Mouse (Mus musculus): ENCODE results near the gene Hdac9. TPM values are rescaled to one million over a fixed set of nuclear protein-coding genes. Genes with fewer than 3 reads are reported as not detected.

Hdac9 gene
- polyA plus RNA-seq, 1 experiment from 2014 or later = 0.77 TPM

DNA sequence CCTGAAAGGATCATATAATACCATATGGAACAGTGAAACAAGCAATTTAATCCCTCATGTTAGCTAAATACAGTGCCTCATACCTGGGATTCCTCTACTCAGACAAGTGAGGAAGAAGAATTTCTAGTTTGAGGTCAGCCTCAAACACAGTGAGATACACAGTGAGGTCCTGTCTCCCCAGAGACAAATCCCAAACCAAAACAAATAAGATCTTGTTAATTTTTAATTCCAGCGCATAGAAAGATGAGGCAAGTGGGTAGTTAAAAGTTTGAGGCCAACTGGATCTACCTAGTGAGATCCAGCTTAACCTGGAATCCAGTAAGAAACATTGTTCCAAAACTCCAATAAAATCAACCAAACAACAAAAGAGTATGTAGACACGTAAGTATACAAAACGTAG, 678.1 kb downstream of the Hdac9 start:
- no peak for DNase-seq (ENCODE audit: low spot score)

DNA sequence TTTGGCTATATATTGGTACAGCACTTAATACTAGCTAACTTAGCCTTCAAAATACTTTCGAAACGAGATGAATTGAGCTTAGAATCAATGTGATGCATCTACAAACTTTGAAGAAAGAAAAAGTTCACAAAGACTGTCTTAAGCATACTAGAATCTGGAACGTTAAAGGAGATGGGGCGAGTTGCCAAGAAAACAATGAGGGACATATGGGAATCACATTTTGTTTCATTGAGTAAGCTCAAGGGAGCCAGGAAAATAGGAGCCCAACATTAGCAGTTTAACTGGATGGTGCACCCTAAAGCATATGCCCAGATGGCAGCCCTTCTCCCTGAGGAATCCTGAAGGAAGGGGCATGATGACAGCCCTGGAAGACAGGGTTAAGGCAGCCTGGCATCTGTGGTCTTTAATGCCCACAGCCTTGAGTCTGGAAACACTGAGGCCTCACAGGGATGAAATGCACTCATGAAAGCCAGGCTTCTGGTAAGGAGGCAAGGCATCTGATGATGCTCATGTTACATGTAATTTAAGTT, 685.2 kb downstream of the Hdac9 start:
- DNase-seq (ENCODE audit: low spot score) = no peak

DNA sequence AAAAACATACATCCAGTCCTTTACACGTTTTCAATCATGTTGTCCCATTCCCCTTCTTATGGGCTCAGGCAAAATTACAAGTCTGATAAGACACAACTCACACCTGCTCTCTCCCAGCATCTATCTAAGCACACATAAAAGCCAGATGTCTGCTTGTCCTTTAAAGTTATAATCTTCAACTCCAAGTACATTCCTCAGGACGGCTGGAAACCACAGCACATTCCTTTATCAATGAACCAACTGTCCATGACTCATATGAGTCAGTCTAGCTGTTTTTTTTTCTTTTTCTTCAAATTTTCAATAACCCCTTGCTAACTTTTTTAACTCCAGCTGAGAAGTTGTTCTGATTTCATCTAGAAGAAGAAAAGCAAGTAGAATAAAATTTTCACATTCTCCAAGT, 692.4 kb downstream of the Hdac9 start:
- DNase-seq (ENCODE audit: low spot score) = no peak

DNA sequence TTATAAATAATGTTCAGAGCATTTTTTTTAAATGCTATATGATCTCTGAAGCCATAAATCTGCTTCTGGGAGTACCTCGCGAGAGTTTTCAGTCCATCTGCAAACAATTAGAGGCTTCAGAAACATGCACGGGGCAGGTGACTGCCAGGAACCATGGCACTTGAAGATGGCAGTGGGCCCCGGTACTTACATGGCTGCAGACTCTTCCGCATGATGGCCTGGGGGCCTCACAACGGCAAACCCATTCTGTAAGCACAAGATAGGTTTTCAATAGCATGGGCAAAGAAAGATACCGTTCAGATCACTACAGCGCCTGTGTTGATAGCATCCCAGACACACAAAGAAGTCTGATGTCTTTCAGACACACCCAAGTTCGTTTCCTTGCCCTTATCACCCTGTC, 695.9 kb downstream of the Hdac9 start:
- no peak for DNase-seq (ENCODE audit: low spot score)

GRCm38 (mm10) chr12:34220051-34220926, 696.6 kb downstream of the Hdac9 start:
- DNase-seq (ENCODE audit: low spot score) = no peak

- DNase-seq (ENCODE audit: low spot score) = no peak
Measured at GRCm38 (mm10) chr12:34218561-34218960, 698.3 kb downstream of the Hdac9 start.

DNA sequence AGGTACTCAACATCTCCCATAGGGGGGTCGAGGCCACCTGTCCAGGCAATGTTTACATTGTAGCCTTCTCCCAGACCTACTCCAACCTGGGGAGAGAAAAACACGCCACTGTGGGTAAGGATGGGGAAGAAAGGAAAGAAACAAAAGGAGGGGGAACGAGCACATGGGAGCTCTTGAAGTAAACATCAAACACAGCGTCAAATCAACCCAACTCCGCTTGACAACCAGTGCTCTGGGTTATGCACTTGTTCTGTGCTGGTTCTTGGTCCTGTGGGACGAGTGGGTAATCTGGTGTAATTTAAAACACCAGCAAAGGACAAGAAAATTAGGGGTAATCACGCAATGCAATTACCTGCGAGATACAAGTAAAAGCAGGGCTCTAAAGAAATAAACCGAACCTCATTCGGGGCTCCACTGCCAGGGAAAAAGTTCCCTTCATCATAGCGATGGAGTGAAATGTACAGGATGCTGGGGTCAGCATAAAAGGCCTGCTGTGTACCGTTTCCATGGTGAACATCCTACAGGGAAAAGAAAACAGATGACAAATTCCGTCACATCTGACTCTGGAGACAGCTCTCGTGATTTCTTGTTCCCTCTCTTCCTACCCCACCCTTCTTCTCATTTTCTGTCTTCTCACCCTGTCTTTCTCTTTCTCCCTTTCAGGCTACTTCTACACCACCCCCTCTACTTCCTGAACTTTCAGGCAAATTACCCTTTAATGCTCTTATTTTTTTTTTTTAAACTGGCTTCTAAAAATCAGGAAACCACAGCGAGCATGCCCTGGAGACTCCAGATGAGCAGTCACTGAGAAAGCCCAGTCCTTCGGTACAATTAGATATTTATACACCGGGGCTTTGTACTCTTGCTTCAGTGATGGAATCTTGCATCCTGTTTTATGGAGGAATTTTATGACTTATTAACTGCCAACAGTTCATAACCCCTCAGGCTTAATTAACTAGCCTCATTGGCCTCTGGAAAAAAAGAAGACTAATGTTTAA, 701.6 kb downstream of the Hdac9 start:
- no peak for DNase-seq (ENCODE audit: low spot score)

GRCm38 (mm10) chr12:34212162-34212561, 704.7 kb downstream of the Hdac9 start:
- no peak for DNase-seq (ENCODE audit: low spot score)

- DNase-seq (ENCODE audit: low spot score) = no peak
Measured at GRCm38 (mm10) chr12:34201471-34201870, 715.4 kb downstream of the Hdac9 start.

GRCm38 (mm10) chr12:34200030-34200446, 716.9 kb downstream of the Hdac9 start:
- DNase-seq (ENCODE audit: low spot score) = no peak

- no peak for DNase-seq (ENCODE audit: low spot score)
Measured at GRCm38 (mm10) chr12:34195155-34195828, 721.6 kb downstream of the Hdac9 start.

- no peak for DNase-seq (ENCODE audit: low spot score)
Measured at GRCm38 (mm10) chr12:34194116-34194515, 722.8 kb downstream of the Hdac9 start.

DNA sequence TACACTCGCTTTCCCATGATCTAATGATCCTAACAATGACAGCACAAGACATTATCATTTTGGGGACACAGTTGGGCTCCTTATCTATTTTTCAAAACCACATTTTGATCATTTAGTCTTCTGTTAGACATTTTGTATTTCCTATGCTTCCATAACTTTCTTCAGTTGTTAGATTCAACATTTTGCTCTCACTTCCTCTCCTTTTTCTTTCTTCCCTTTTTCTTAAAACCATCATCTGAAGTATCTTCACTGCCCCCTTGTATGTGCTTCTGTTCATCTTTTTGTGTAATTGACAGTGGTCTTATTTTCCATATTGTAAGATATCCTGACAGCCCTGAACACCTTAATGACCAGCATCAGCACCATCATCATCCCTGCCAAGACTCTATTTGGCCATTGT, 725.6 kb downstream of the Hdac9 start:
- no peak for DNase-seq (ENCODE audit: low spot score)

DNA sequence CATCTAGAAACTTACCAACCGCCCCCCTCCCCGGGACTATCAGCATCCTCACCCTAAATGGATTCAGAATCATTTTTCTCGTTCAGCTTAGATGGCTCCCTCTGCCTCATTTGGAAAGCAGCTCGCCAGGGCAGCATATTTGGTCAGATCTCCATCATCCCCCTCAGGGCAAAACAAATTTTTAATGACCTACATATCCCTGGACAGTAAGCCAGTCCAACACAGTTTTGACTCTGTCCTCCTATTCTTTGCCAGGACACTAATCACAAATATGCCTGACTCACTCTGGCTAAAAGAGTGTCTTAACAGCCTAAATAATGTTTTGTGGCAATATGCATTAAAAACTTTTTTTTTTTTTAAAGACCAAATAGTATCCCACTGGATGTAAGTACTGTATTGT, 738.0 kb downstream of the Hdac9 start:
- DNase-seq (ENCODE audit: low spot score) = no peak

- no peak for DNase-seq (ENCODE audit: low spot score)
Measured at GRCm38 (mm10) chr12:34176790-34177189, 740.1 kb downstream of the Hdac9 start.

- no peak for DNase-seq (ENCODE audit: low spot score)
Measured at GRCm38 (mm10) chr12:34173036-34173435, 743.9 kb downstream of the Hdac9 start.

GRCm38 (mm10) chr12:34170601-34171000, 746.3 kb downstream of the Hdac9 start:
- DNase-seq (ENCODE audit: low spot score) = no peak

- no peak for DNase-seq (ENCODE audit: low spot score)
Measured at GRCm38 (mm10) chr12:34165674-34166073, 751.2 kb downstream of the Hdac9 start.

DNA sequence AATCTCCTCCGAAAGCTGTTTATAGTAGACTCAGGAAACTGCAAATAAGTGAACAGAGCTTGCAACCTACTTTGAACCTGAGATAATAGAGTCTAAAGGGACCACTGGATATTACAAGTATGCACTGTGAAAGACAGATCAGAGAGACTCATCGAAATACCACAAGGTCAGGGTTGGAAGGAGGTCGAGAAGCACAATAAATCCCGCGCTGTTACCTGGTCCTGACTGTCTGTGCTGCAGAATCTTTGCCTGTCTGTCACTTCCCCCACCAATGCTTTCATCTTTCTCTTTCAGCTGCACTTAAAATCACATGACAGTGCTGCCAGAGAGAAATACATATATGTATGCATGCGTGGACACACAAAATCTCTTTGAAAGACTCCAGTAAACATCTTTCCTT, 760.6 kb downstream of the Hdac9 start:
- DNase-seq (ENCODE audit: low spot score) = no peak

GRCm38 (mm10) chr12:34155740-34156139, 761.2 kb downstream of the Hdac9 start:
- DNase-seq (ENCODE audit: low spot score) = no peak

DNA sequence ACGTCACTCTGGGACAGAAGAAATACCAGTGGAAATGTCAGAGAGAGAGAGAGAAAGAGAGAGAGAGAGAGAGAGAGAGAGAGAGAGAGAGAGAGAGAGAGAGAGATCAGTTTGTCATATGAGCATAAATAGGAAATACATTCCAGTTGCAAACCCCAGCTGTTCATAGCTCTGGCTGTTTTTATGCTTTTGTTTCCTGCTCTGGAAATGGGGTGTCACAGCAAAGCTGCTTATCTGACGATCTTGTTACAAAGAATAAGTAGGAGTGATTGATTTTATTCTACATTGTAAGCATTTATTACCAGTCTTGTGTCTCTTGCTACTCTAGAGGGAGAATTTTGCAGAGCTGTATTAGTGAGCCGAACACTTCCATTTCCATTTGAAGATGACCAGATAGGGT, 762.1 kb downstream of the Hdac9 start:
- no peak for DNase-seq (ENCODE audit: low spot score)

Measured in thymus, postnatal 0 days (tissue).